Mouse (Mus musculus): Measurements from ENCODE around the gene Styk1.

Gene Styk1

GRCm38 (mm10) chr6:131353352-131353919 lies at the start of gene Styk1:
Gene Styk1 (minus strand): TSS chr6:131353597.
- DNase-seq, result peak; percentile 82

GRCm38 (mm10) chr6:131403036-131403435 lies 49.6 kb upstream of the Styk1 start:
- no peak for DNase-seq

GRCm38 (mm10) chr6:131402606-131403005 lies 49.2 kb upstream of the Styk1 start:
- no peak for DNase-seq

DNA sequence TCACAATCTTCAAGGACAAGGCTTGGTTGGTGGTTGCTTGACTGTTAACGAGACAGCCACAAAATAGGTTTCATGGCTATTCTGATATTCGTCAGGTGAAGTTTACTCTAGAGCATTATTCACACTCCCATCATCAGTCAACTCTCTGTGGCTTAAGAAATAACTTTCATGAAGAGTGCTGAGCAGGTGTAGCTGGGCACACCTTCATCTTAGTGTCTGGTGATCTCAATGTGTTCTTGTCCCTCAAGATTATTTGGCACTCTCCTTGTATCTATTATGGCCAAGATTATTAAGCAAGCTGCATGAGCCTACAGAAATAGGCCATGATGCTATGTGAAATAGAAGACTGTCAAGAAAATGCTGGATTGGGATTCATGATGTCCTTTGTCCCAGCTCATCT lies 47.9 kb upstream of the Styk1 start:
- no peak for DNase-seq

GRCm38 (mm10) chr6:131396650-131397049 lies 43.3 kb upstream of the Styk1 start:
- no peak for DNase-seq

DNA sequence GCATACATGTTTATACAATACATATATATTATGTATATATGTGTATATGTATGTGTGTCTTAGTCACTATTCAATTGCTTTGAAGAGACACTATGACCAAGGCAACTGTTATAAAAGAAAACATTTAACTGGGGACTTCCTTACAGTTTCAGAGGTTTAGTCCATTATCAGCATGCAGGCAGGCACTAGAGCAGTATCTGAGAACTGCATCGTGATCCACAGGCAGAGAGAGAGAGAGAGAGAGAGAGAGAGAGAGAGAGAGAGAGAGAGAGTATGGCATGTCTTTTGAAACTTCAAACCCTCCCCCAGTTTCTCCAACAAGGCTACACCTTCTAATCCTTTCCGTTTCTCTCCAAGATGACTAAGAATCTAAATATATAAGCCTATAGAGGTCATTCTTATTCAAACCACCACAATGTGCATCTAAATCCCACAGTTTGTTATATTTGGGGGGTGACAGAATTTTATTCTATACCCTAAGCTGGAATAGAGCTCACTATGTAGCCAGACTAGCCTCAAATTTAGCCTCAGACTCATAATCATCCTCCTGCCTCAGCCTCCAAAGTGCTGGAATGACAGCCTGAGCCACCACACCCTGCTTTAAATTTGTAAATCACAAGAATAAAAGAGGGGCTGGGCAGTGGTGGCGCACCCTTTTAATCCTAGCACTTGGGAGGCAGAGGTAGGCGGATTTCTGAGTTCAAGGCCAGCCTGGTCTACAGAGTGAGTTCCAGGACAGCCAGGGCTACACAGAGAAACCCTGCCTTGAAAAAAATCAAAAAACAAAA lies 40.7 kb upstream of the Styk1 start:
- DNase-seq, result no peak

DNA sequence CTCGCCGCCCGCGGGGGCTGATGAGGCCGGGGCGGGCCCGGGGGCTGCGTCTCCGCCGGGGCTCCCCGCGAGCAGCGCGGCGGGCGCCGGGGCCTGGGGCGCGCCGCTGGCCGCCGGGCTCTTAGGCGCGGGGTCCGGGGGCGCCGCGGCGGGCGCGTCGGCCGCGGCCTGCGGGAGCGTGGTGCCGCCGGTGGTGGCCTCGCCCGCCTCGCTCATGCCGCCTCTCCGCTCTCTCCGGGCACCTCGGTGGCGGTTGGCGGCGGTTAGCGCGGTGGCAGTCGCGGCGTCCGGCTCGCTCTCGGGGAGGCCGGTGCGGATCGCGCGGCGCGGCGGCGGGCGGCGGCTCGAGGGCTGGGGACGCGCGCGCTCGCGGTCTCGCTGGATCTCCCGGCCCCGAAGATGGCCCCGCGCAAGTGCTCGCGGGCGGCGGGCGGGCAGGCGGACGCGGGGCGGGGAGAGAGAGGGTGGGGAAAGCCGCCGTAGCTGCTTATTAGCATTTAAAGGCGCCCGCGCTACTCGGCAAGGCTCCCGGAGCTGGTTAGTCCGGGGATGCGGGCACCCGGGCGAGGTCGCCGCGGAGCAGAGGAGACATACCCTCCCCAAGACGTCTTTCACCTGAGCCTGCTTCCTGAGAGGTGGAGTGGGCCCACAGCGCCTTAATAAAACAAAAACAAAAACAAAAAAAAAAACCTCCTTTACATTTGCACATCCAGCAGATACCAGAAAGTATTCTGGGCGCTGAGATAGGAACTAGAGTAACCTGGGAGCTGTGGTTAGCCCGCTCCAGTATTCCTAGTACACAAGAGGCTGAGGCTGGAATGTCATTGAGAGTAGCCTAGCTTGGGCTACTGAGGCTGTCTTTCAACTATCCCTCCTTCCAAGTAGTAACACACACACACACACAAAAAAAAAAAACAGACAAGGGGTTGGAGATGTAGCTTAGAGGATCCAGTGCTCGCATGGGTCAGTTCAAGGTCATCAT lies 34.9 kb upstream of the Styk1 start, which contains the start of gene Ybx3:
Ybx3 (minus strand) TSS at position 437 of the 982 bp plus-strand sequence.
- peak; percentile 90 for DNase-seq

GRCm38 (mm10) chr6:131387221-131388039 lies 34.0 kb upstream of the Styk1 start:
- peak; percentile 69 for DNase-seq

DNA sequence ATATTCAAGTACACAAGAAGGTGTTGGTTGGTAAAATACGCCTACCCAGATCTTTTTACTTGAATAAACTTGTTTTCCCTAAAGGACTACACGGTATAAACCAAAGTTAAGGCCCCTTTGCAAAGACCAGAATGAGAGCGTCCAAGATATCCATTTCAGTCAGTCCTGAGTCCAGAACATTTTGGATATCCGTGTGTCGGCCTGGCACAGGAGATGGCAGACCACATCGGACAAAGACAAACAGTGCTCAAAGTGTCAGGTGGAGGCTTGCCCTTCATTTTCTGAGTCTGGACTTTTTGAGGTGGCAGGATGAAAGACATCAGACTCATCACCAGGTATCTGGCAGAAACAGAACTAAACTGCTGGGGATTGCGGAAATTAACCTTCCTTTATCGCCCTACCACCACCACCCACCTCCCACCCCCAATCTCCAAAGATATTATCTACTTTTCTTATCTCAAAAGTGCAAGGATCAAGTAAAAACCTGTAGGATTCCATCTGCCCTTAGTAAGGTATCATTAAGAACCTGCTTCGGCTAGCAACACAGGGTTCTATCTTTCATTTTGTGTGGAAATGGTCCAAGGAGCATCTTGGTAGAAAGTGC lies 33.1 kb upstream of the Styk1 start:
- no peak for DNase-seq

DNA sequence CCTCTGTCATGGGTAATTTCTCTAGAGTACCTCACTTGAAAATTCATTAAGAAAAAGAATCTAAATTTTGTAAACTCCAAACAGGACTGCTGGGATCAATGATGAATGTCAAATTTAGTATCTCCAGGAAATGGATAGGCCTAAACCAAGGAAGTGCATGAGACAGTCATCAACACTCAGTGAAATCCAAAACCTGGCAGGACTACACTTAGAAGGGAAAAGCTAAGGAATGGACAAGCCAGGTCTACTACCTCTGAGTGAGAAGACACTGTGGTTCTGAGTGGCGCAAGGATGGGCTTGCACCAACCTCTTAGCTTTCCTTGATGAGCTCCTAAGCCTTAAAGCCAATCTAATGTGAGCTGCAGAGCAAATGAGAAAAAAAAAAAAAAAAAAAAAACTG lies 32.1 kb upstream of the Styk1 start:
- no peak for DNase-seq

DNA sequence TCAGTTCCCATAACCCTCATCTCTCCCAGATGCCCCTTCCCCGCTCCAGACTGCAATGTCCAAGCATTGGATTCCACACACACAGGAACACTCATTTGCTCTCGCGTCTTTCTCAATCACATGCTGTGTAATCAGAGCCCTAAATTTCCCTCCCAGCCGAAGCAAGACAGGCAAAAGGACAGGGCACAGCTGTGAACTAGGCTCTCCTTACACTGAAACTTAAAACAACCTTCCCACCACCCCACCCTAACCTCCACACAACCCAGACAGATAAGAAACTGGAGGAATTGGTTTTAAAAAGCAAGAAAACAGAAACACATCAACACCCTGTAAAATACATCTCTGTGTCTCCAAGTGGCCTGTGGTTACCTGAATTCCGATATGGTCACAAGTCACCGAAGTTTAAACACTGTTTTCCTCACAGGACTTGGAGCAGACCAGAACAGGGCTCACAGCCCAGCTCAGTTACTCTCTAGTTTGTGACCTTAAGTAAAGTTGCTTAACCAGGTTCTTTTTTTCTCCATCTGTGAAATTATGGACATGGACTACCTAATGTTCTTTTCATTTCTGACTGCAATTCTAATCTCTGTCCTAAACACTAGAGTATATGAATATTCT lies 30.4 kb upstream of the Styk1 start:
- no peak for DNase-seq

GRCm38 (mm10) chr6:131382984-131383337 lies 29.6 kb upstream of the Styk1 start:
- DNase-seq, result no peak

DNA sequence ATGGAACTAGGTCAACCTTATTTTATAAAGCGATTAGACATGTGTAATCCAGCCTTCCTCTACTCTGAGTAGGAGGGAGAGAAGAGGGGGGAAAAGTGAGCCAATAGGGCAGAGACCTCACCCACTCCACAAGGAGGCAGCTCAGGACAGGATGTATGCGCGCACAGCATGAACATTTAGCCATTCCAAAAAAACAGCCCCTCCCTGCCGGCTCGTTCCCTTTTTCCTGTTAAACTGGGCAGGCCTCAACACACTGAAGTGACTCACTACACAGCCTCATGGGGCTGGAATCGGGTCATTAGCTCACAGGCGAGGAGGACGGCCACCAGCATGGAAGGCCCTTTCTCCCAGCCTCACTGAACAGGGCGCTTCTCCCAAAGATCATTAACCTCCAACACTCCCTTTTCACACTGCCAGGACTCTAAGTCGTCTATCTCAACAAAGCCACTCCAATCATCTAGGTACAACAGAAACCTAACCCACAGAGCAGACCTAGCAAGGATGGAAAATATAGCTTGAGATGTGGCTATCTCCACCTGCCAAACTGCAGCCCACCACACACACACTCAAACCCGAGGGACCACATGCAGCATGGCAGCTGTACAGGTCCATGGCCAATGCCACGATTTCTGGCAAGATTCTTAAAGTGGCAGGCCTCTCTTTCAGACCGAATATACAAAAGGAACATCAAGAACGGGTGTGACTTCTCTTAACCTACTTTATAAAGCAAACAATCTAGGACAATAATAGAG lies 29.0 kb upstream of the Styk1 start:
- peak; percentile 77 for DNase-seq

- DNase-seq, result no peak
Measured at GRCm38 (mm10) chr6:131378858-131379428, 25.5 kb upstream of the Styk1 start.

- DNase-seq, result no peak
Measured at GRCm38 (mm10) chr6:131377378-131377777, 24.0 kb upstream of the Styk1 start.

DNA sequence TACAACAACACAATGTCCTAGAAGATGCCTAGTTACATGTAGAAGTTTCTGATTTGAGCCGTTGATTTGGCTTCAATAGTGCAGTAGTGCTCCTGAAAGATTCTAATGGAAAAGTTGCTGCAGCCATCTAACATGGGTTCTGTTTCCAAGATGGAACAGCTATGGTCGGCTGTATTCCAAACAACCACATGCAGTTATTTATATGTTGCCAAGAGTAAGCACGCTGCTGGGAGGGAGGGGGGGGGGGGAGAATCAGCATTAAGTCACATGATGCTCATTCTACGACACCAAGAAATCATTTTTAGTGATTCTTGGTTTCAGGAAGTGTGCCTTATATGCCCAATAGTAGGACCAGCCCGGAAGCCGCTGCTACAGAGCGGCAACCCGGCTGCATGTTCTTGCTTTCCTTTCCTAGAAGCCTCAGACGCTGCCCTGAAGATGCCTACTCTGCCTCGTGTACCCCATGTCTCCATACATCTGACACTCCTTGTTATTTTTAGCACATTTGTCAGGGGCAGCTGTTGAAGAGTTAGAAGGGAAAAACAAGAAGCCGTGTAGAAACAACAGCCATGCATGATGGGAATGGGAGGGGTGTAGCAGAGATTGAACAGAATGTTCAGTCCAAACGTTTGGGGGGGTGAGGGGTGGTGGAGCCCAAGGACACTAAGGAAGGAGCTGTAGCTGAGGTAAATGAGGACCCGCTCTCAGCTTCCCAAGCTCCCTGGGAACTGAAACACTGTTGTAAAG lies 21.4 kb upstream of the Styk1 start:
- DNase-seq, result no peak

DNA sequence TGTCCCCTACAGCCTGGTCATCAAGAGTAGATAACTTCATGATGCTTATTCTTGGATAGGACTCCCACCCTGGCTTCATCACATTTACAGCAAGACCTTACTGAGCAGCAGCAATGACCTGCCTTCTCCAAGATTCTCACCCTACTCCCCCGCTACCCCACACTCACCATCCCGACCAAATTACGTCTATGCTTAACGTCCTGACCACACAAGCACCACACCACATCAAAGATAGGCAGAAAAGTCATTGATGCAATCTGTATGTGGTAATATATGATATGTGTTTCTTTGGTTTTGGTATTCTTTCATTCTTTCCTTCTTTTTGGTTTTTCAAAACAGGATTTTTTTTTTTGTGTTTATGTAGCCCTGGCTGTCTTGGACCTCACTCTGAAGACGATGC lies 19.8 kb upstream of the Styk1 start:
- no peak for DNase-seq

DNA sequence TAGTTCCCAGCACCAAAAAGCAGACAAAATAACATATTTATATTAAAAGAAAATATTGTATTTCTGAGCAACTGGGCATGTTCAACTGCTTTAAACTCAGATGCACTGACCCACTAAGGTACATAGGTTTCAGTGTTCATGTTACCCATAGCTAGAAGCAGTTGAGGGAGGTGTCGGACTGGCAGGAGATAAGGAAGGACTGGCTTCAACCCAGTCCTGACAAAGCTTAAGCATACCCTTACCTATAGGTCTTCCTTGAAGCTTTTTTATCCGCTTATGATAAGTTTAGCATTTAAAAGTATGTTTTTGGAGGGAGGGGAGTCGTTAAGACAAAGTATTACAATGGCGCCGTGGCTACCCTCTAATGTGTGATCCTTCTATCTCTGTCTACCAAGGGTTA lies 17.4 kb upstream of the Styk1 start:
- no peak for DNase-seq

GRCm38 (mm10) chr6:131369866-131370616 lies 16.6 kb upstream of the Styk1 start:
- DNase-seq, result no peak

Data from retina, postnatal 1 day (tissue).